Mouse (Mus musculus): ENCODE data around the gene Ptpre. TPM values are rescaled to one million over a fixed set of nuclear protein-coding genes. Genes with fewer than 3 reads are reported as not detected.

Ptpre gene
- total and polyA plus RNA-seq, 2 experiments, result 0.75 to 1.1 TPM

- no peak for DNase-seq (ENCODE audit: extremely low read depth, low read depth, low spot score)
- no peak for TF ChIP-seq POLR2A (IDR thresholded peaks at IDR 0.05; ENCODE audit: extremely low read depth, insufficient read depth, low read length)
- TF ChIP-seq CTCF (IDR thresholded peaks at IDR 0.05; ENCODE audit: low read depth, low read length), result no peak
- H3K4me1 ChIP-seq (ENCODE audit: control insufficient read depth, insufficient read depth, low read length), result no peaks in the 10 kb centered on the region
- no peak overlapping the region for H3K4me3 ChIP-seq (ENCODE audit: insufficient read depth, low read depth, low read length)
- H3K27me3 ChIP-seq (ENCODE audit: control insufficient read depth, insufficient read depth, low read length), result no peaks in the 10 kb centered on the region
- H3K36me3 ChIP-seq (ENCODE audit: control insufficient read depth, insufficient read depth, low read length), result no peaks in the 10 kb centered on the region
- H3K27ac ChIP-seq (replicated peaks; ENCODE audit: insufficient read depth, low read depth, low read length), result no peak overlapping the region
- no peaks in the 10 kb centered on the region for H3K79me2 ChIP-seq (ENCODE audit: control insufficient read depth, insufficient read depth, low read length)
- no peak overlapping the region for H3K9ac ChIP-seq (ENCODE audit: low read depth, low read length)
- WGBS, result 83% methylated on average over 3 of the region's 3 CpGs
These were observed 39.0 kb downstream of the Ptpre start for GRCm38 (mm10) chr7:135576329-135576728.

GRCm38 (mm10) chr7:135578715-135579325 lies 41.5 kb downstream of the Ptpre start:
- Histone ChIP-seq H3K27ac (replicated peaks; ENCODE audit: insufficient read depth, low read depth, low read length) (no peak overlapping the region), H3K4me3 (ENCODE audit: insufficient read depth, low read depth, low read length) (no peak overlapping the region), H3K36me3 (ENCODE audit: control insufficient read depth, insufficient read depth, low read length) (no peaks in the 10 kb centered on the region), H3K4me1 (ENCODE audit: control insufficient read depth, insufficient read depth, low read length) (no peaks in the 10 kb centered on the region), H3K79me2 (ENCODE audit: control insufficient read depth, insufficient read depth, low read length) (no peaks in the 10 kb centered on the region), H3K27me3 (ENCODE audit: control insufficient read depth, insufficient read depth, low read length) (no peaks in the 10 kb centered on the region), H3K9ac (ENCODE audit: low read depth, low read length) (no peak overlapping the region)
- DNase-seq (ENCODE audit: extremely low read depth, low read depth, low spot score), result no peak
- TF ChIP-seq POLR2A (IDR thresholded peaks at IDR 0.05; ENCODE audit: extremely low read depth, insufficient read depth, low read length) (no peak), CTCF (IDR thresholded peaks at IDR 0.05; ENCODE audit: low read depth, low read length) (no peak)
- WGBS, result 88% methylated on average over 16 of the region's 16 CpGs

GRCm38 (mm10) chr7:135580306-135581091 lies 43.2 kb downstream of the Ptpre start:
- Histone ChIP-seq H3K79me2 (ENCODE audit: control insufficient read depth, insufficient read depth, low read length) (no peaks in the 10 kb centered on the region), H3K9ac (ENCODE audit: low read depth, low read length) (no peak overlapping the region), H3K27ac (replicated peaks; ENCODE audit: insufficient read depth, low read depth, low read length) (no peak overlapping the region), H3K27me3 (ENCODE audit: control insufficient read depth, insufficient read depth, low read length) (no peaks in the 10 kb centered on the region), H3K4me3 (ENCODE audit: insufficient read depth, low read depth, low read length) (no peak overlapping the region), H3K4me1 (ENCODE audit: control insufficient read depth, insufficient read depth, low read length) (no peaks in the 10 kb centered on the region), H3K36me3 (ENCODE audit: control insufficient read depth, insufficient read depth, low read length) (no peaks in the 10 kb centered on the region)
- 83% methylated on average over 7 of the region's 7 CpGs for WGBS
- no peak for TF ChIP-seq POLR2A (IDR thresholded peaks at IDR 0.05; ENCODE audit: extremely low read depth, insufficient read depth, low read length)
- no peak for TF ChIP-seq CTCF (IDR thresholded peaks at IDR 0.05; ENCODE audit: low read depth, low read length)
- DNase-seq (ENCODE audit: extremely low read depth, low read depth, low spot score), result no peak

GRCm38 (mm10) chr7:135581128-135581527 lies 43.8 kb downstream of the Ptpre start:
- Histone ChIP-seq H3K4me1 (ENCODE audit: control insufficient read depth, insufficient read depth, low read length) (no peaks in the 10 kb centered on the region), H3K4me3 (ENCODE audit: insufficient read depth, low read depth, low read length) (no peak overlapping the region), H3K27me3 (ENCODE audit: control insufficient read depth, insufficient read depth, low read length) (no peaks in the 10 kb centered on the region), H3K27ac (replicated peaks; ENCODE audit: insufficient read depth, low read depth, low read length) (no peak overlapping the region), H3K36me3 (ENCODE audit: control insufficient read depth, insufficient read depth, low read length) (no peaks in the 10 kb centered on the region), H3K9ac (ENCODE audit: low read depth, low read length) (no peak overlapping the region), H3K79me2 (ENCODE audit: control insufficient read depth, insufficient read depth, low read length) (no peaks in the 10 kb centered on the region)
- DNase-seq (ENCODE audit: extremely low read depth, low read depth, low spot score), result no peak
- TF ChIP-seq POLR2A (IDR thresholded peaks at IDR 0.05; ENCODE audit: extremely low read depth, insufficient read depth, low read length) (no peak), CTCF (IDR thresholded peaks at IDR 0.05; ENCODE audit: low read depth, low read length) (no peak)
- WGBS, result 71% methylated on average over 5 of the region's 5 CpGs

GRCm38 (mm10) chr7:135585125-135585687 lies 47.9 kb downstream of the Ptpre start:
- Histone ChIP-seq H3K36me3 (ENCODE audit: control insufficient read depth, insufficient read depth, low read length) (no peaks in the 10 kb centered on the region), H3K4me1 (ENCODE audit: control insufficient read depth, insufficient read depth, low read length) (no peaks in the 10 kb centered on the region), H3K9ac (ENCODE audit: low read depth, low read length) (no peak overlapping the region), H3K4me3 (ENCODE audit: insufficient read depth, low read depth, low read length) (no peak overlapping the region), H3K27me3 (ENCODE audit: control insufficient read depth, insufficient read depth, low read length) (no peaks in the 10 kb centered on the region), H3K27ac (replicated peaks; ENCODE audit: insufficient read depth, low read depth, low read length) (no peak overlapping the region), H3K79me2 (ENCODE audit: control insufficient read depth, insufficient read depth, low read length) (no peaks in the 10 kb centered on the region)
- no peak for DNase-seq (ENCODE audit: extremely low read depth, low read depth, low spot score)
- WGBS, result 78% methylated on average over 1 of the region's 1 CpGs
- TF ChIP-seq POLR2A (IDR thresholded peaks at IDR 0.05; ENCODE audit: extremely low read depth, insufficient read depth, low read length) (no peak), CTCF (IDR thresholded peaks at IDR 0.05; ENCODE audit: low read depth, low read length) (no peak)

All from liver, adult 2 months (tissue).